Mouse (Mus musculus): ENCODE measurements around the gene Entpd6. TPM values are rescaled to one million over a fixed set of nuclear protein-coding genes. Genes with fewer than 3 reads are reported as not detected.

Gene Entpd6
- total and polyA plus RNA-seq, 3 experiments = 30.6 to 45.5 (median 36.4) TPM

DNA sequence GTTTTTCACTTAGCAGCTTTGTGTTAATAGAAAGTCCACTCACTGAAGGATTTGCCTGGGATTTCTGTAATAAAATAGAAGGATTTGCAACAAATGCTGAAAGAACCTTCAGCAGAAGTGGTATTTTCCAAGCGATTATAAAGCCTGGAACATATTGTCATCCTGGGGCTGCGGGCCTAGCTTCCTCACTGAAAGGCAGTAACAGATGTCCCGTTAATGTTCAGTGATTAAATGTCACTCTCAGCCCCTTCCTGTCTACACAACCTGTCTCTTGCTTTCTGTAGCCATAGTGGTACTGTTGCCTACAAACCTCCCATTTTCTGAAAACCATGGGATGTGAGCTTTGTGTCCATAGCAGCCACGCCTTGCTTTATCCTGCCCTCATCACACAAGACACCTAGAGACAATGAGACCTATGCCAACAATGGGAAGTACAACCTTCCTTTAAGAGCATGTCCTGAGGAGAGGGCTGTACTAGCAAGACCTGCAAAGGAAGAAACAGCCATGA lies 36.6 kb upstream of the Entpd6 start:
- in situ Hi-C loops (cut with MboI; ENCODE audit: low pct_ligation_motif_present, low pct_unique_long_range_greater_than_20kb, low sequenced_read_pairs) = no loop called here
- DNase-seq (ENCODE audit: extremely low read depth) = no peak
- H3K9me3 ChIP-seq (replicated peaks; ENCODE audit: low read length) = no peaks in the 10 kb centered on the region
- H3K4me3 ChIP-seq (replicated peaks in 1 of 3; ENCODE audit: low read depth in 2 of 3, low read length in 2 of 3, poor library complexity in 1 of 3) = no peak overlapping the region
- dilution Hi-C loops (cut with MboI; ENCODE audit: extremely low pct_ligation_motif_present, extremely low pct_unique_long_range_greater_than_20kb, low sequenced_read_pairs) = no loop called here
- H3K36me3 ChIP-seq (replicated peaks in 1 of 2; ENCODE audit: control insufficient read depth in 1 of 2, insufficient read depth in 1 of 2, low read length in 1 of 2) = no peaks in the 10 kb centered on the region
- TF ChIP-seq POLR2A (IDR thresholded peaks at IDR 0.05; ENCODE audit: low read depth, low read length) (no peak), UBTF (IDR thresholded peaks at IDR 0.05; ENCODE audit: low read depth, low read length) (no peak), MAFK (IDR thresholded peaks at IDR 0.05; ENCODE audit: insufficient replicate concordance, low read length) (no peak), E2F4 (IDR thresholded peaks at IDR 0.05; ENCODE audit: insufficient replicate concordance, low read depth, low read length) (no peak), RAD21 (IDR thresholded peaks at IDR 0.05; ENCODE audit: low read depth, low read length) (no peak), TBP (conservative IDR thresholded peaks at IDR 0.05; ENCODE audit: low read depth, low read length) (no peak), ZKSCAN1 (IDR thresholded peaks at IDR 0.05; ENCODE audit: borderline replicate concordance, low read depth, low read length) (no peak), CTCF (conservative IDR thresholded peaks at IDR 0.05 in 1 of 2, IDR thresholded peaks at IDR 0.05 in 1 of 2; ENCODE audit: low read depth in 2 of 2, low read length in 2 of 2) (no peak), KAT2A (IDR thresholded peaks at IDR 0.05; ENCODE audit: insufficient replicate concordance, low read length) (no peak), CHD2 (IDR thresholded peaks at IDR 0.05; ENCODE audit: low read length) (no peak)
- no peak overlapping the region for H3K4me2 ChIP-seq (ENCODE audit: insufficient read depth, low read depth, poor library complexity, severe bottlenecking)
- H3K79me2 ChIP-seq (replicated peaks; ENCODE audit: control insufficient read depth, extremely low read depth, insufficient read depth, poor library complexity, severe bottlenecking) = no peaks in the 10 kb centered on the region
- peaks cover 60% of the 10 kb centered on the region for H3K27me3 ChIP-seq (replicated peaks)
- no peak overlapping the region for H3K9ac ChIP-seq (ENCODE audit: insufficient read depth, low read depth)
- no peak overlapping the region for H3K27ac ChIP-seq (ENCODE audit: insufficient read depth, low read depth)
- H3K4me1 ChIP-seq (ENCODE audit: control insufficient read depth in 1 of 2, insufficient read depth in 2 of 2) = no peaks in the 10 kb centered on the region

DNA sequence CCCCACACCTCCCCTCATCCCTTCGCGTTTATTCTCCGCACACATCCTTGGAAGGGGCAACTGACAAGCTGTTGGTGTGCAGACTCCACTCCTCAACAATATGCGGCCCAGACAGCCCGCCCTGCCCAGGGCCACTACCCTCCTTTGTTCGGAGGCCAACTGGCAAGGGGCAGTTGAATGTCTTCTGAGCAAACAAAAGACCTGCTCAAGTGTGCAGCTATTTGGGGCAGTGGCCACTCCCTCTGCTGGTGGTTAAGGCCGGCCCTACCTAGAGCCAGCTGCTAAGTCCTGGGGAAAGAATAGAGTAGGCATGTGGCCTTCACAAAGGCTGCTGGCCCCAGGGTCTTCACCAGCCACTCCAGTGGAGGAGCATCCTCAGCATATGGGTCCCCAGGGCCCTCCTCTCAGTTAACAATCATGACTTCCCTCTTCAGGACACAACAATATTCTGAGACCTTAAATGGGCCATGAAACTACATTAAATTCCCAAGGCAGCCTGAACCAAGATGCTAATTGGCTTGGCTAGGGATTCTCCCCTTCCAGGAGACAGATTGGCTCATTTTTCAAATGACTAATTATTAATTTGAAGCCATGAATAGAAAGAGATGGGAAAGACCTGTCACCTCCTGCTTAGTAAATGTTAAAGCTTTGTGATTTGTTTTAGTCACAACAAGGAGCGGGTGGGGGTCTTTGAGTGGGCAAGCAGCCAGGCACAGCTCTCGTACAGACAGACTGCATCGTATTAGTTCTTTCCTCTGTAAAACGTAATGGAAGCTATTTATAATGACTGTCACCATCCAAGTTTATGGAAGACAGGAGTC lies 12.9 kb upstream of the Entpd6 start:
- dilution Hi-C loops (cut with MboI; ENCODE audit: extremely low pct_ligation_motif_present, extremely low pct_unique_long_range_greater_than_20kb, low sequenced_read_pairs) (no loop called here), in situ Hi-C loops (cut with MboI; ENCODE audit: low pct_ligation_motif_present, low pct_unique_long_range_greater_than_20kb, low sequenced_read_pairs) (no loop called here)
- no peak overlapping the region for H3K4me2 ChIP-seq (ENCODE audit: insufficient read depth, low read depth, poor library complexity, severe bottlenecking)
- H3K36me3 ChIP-seq (replicated peaks in 1 of 2; ENCODE audit: control insufficient read depth in 1 of 2, insufficient read depth in 1 of 2, low read length in 1 of 2) = no peaks in the 10 kb centered on the region
- H3K9ac ChIP-seq (ENCODE audit: insufficient read depth, low read depth) = no peak overlapping the region
- no peak overlapping the region for H3K27ac ChIP-seq (ENCODE audit: insufficient read depth, low read depth)
- no peak for DNase-seq (ENCODE audit: extremely low read depth)
- no peaks in the 10 kb centered on the region for H3K79me2 ChIP-seq (replicated peaks; ENCODE audit: control insufficient read depth, extremely low read depth, insufficient read depth, poor library complexity, severe bottlenecking)
- H3K27me3 ChIP-seq (replicated peaks) = peaks cover 5% of the 10 kb centered on the region
- no peak overlapping the region for H3K4me3 ChIP-seq (replicated peaks in 1 of 3; ENCODE audit: low read depth in 2 of 3, low read length in 2 of 3, poor library complexity in 1 of 3)
- no peaks in the 10 kb centered on the region for H3K9me3 ChIP-seq (replicated peaks; ENCODE audit: low read length)
- TF ChIP-seq SMC3 (IDR thresholded peaks at IDR 0.05; ENCODE audit: low read depth, low read length) (peak; percentile 21; the same call in 1 of the 2 replicates), TBP (conservative IDR thresholded peaks at IDR 0.05; ENCODE audit: low read depth, low read length) (no peak), RAD21 (IDR thresholded peaks at IDR 0.05; ENCODE audit: low read depth, low read length) (no peak), ZKSCAN1 (IDR thresholded peaks at IDR 0.05; ENCODE audit: borderline replicate concordance, low read depth, low read length) (no peak), PAX5 (IDR thresholded peaks at IDR 0.05; ENCODE audit: low read length) (no peak), MAFK (IDR thresholded peaks at IDR 0.05; ENCODE audit: insufficient replicate concordance, low read length) (no peak), ZC3H11A (IDR thresholded peaks at IDR 0.05; ENCODE audit: low read depth, low read length) (no peak), JUN (IDR thresholded peaks at IDR 0.05; ENCODE audit: insufficient read depth, low read depth, low read length) (no peak), CTCF (conservative IDR thresholded peaks at IDR 0.05 in 1 of 2, IDR thresholded peaks at IDR 0.05 in 1 of 2; ENCODE audit: low read depth in 2 of 2, low read length in 2 of 2) (peak in 1 of 2 experiments; percentile 16; a peak in 1 of 4 replicates), TCF12 (IDR thresholded peaks at IDR 0.05; ENCODE audit: low read depth, low read length) (no peak), CHD1 (IDR thresholded peaks at IDR 0.05; ENCODE audit: low read depth, low read length) (no peak), RCOR1 (conservative IDR thresholded peaks at IDR 0.05; ENCODE audit: low read depth, low read length) (no peak), NRF1 (IDR thresholded peaks at IDR 0.05; ENCODE audit: low read depth, low read length) (no peak), ZNF384 (IDR thresholded peaks at IDR 0.05; ENCODE audit: low read depth, low read length) (no peak)
- H3K4me1 ChIP-seq (ENCODE audit: control insufficient read depth in 1 of 2, insufficient read depth in 2 of 2) = peaks cover 0 to 5% of the 10 kb centered on the region in 2 experiments; a peak in 1 of 4 replicates
